Mouse (Mus musculus) forebrain, embryonic 11.5 days (tissue): ENCODE measurements at regions not wholly inside any gene's neighbourhood (a gene's known extent, or its start where the extent isn't known, plus 50 kb on each side); places are given as distances from the start of the nearest gene placed in this dataset.

Experiments
- ATAC-seq: fragments of 200-750 bp; cut with Nextera tagmentation; replicated peaks from 2 replicates; pipeline ENCODE4 v1.8.0; 2017; ENCODE audit warnings: moderate TSS enrichment; ENCODE audit not compliant: low FRiP score
- DNase-seq: peaks from one replicate; pipeline ENCODE4 v3.0.0-alpha.2; 2017; ENCODE audit warnings: low spot score
- H3K27ac ChIP-seq: fragments of 300-500 bp; sonication (generic); 2 replicates; pipeline ENCODE4 v1.5.1; 2014; ENCODE audit warnings: low read depth, low read length
- H3K27me3 ChIP-seq: fragments of 300-500 bp; sonication (generic); 2 replicates; pipeline ENCODE4 v1.6.1; 2014; ENCODE audit warnings: mild to moderate bottlenecking, low read length, mixed read lengths; ENCODE audit not compliant: control insufficient read depth, insufficient read depth
- H3K36me3 ChIP-seq: fragments of 300-500 bp; sonication (generic); 2 replicates; pipeline ENCODE4 v1.6.1; 2014; ENCODE audit warnings: mild to moderate bottlenecking, low read length, moderate library complexity, mixed read lengths; ENCODE audit not compliant: control insufficient read depth, insufficient read depth
- H3K4me1 ChIP-seq: fragments of 300-500 bp; sonication (generic); replicated peaks from 2 replicates; pipeline ENCODE4 v1.6.1; 2014; ENCODE audit warnings: low read length, mixed read lengths; ENCODE audit not compliant: control insufficient read depth, insufficient read depth
- H3K4me2 ChIP-seq: fragments of 300-500 bp; sonication (generic); 2 replicates; pipeline ENCODE4 v1.6.1; 2014; ENCODE audit warnings: low read depth, mild to moderate bottlenecking, low read length, moderate library complexity, mixed read lengths; ENCODE audit not compliant: severe bottlenecking
- H3K4me3 ChIP-seq: fragments of 300-500 bp; sonication (generic); 2 replicates; pipeline ENCODE4 v1.5.1; 2014; ENCODE audit warnings: low read depth, low read length
- H3K9ac ChIP-seq: fragments of 300-500 bp; sonication (generic); 2 replicates; pipeline ENCODE4 v1.6.1; 2014; ENCODE audit warnings: low read length
- H3K9me3 ChIP-seq: fragments of 300-500 bp; sonication (generic); 2 replicates; pipeline ENCODE4 v1.6.1; 2016; ENCODE audit warnings: low read length, mixed read lengths; ENCODE audit not compliant: control insufficient read depth
- WGBS: fragments of 180-500 bp; shearing (Covaris S2); extraction: QIAGEN DNeasy Blood & Tissue Kit; methylation state at CpG from one replicate; pipeline ENCODE4 v1.1.7; 2014; 5-methylcytosine and 5-hydroxymethylcytosine counted together

GRCm38 (mm10) chrX:142456022-142456421 is 65.7 kb upstream of the Acsl4 start:
- Histone ChIP-seq H3K4me3 (no peak overlapping the region), H3K27ac (no peak overlapping the region), H3K27me3 (no peaks in the 10 kb centered on the region), H3K4me1 (no peaks in the 10 kb centered on the region), H3K4me2 (no peak overlapping the region), H3K9me3 (no peaks in the 10 kb centered on the region), H3K9ac (no peak overlapping the region), H3K36me3 (no peaks in the 10 kb centered on the region)
- 68% methylated on average over 1 of the region's 1 CpGs for WGBS
- DNase-seq (no peak), ATAC-seq (no peak)

- 51% methylated on average over 2 of the region's 2 CpGs for WGBS
- Histone ChIP-seq H3K36me3 (no peaks in the 10 kb centered on the region), H3K27ac (no peak overlapping the region), H3K9ac (no peak overlapping the region), H3K4me3 (no peak overlapping the region), H3K27me3 (peaks cover 4% of the 10 kb centered on the region; the same call in 1 of the 2 replicates), H3K9me3 (no peaks in the 10 kb centered on the region), H3K4me2 (no peak overlapping the region), H3K4me1 (no peaks in the 10 kb centered on the region)
- ATAC-seq = no peak
- no peak for DNase-seq
These were observed 73.8 kb upstream of the Acsl4 start for GRCm38 (mm10) chrX:142464174-142464573.

DNA sequence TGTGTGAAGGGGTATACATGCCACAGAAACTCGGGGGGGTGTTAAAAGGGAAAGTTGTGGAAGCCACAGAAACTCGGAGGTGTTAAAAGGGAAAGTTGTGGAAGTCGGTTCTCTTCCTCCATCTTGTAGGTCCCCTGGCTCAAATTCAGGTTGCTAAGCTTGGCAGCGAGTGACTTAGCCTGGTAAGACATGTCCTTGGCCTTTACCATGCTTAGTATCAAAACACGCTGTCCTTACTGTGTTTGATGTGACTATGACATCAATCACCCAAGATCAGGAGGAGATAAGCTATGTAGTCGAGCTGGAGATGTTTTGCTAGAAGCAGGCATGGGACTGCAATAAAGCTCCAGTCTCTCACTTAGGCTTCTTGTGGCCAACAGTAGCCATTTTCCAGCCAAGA is 74.4 kb upstream of the Acsl4 start:
- 81% methylated on average over 6 of the region's 6 CpGs for WGBS
- Histone ChIP-seq H3K36me3 (no peaks in the 10 kb centered on the region), H3K9ac (no peak overlapping the region), H3K27me3 (peaks cover 4% of the 10 kb centered on the region; the same call in 1 of the 2 replicates), H3K27ac (no peak overlapping the region), H3K4me2 (no peak overlapping the region), H3K4me3 (no peak overlapping the region), H3K4me1 (no peaks in the 10 kb centered on the region), H3K9me3 (no peaks in the 10 kb centered on the region)
- no peak for DNase-seq
- no peak for ATAC-seq

GRCm38 (mm10) chrX:142467850-142468256 is 77.5 kb upstream of the Acsl4 start:
- peak; percentile 51 for DNase-seq
- H3K4me3 ChIP-seq = no peak overlapping the region
- ATAC-seq = peak; percentile 71; the same call in 1 of the 2 replicates
- no peaks in the 10 kb centered on the region for H3K36me3 ChIP-seq
- no peak overlapping the region for H3K9ac ChIP-seq
- H3K9me3 ChIP-seq = no peaks in the 10 kb centered on the region
- peaks cover 4% of the 10 kb centered on the region; the same call in 1 of the 2 replicates for H3K27me3 ChIP-seq
- no peak overlapping the region for H3K4me2 ChIP-seq
- H3K27ac ChIP-seq = no peak overlapping the region
- WGBS = 22% methylated on average over 5 of the region's 5 CpGs
- H3K4me1 ChIP-seq = no peaks in the 10 kb centered on the region

GRCm38 (mm10) chrX:142468388-142468787 is 78.1 kb upstream of the Acsl4 start:
- Histone ChIP-seq H3K4me3 (no peak overlapping the region), H3K9ac (no peak overlapping the region), H3K36me3 (no peaks in the 10 kb centered on the region), H3K9me3 (no peaks in the 10 kb centered on the region), H3K27ac (no peak overlapping the region), H3K4me1 (no peaks in the 10 kb centered on the region), H3K4me2 (no peak overlapping the region), H3K27me3 (peaks cover 4% of the 10 kb centered on the region; the same call in 1 of the 2 replicates)
- ATAC-seq (no peak; the same call in 1 of the 2 replicates), DNase-seq (no peak)
- 32% methylated on average over 4 of the region's 4 CpGs for WGBS

GRCm38 (mm10) chrX:142469048-142469634 is 78.8 kb upstream of the Acsl4 start:
- H3K4me3 ChIP-seq = no peak overlapping the region
- no peak overlapping the region for H3K27ac ChIP-seq
- H3K9me3 ChIP-seq = no peaks in the 10 kb centered on the region
- no peaks in the 10 kb centered on the region for H3K36me3 ChIP-seq
- no peaks in the 10 kb centered on the region for H3K4me1 ChIP-seq
- H3K27me3 ChIP-seq = peaks cover 4% of the 10 kb centered on the region; the same call in 1 of the 2 replicates
- H3K9ac ChIP-seq = no peak overlapping the region
- WGBS = 18% methylated on average over 7 of the region's 7 CpGs
- H3K4me2 ChIP-seq = no peak overlapping the region
- no peak for DNase-seq
- ATAC-seq = no peak; the same call in 1 of the 2 replicates

- Histone ChIP-seq H3K4me1 (no peaks in the 10 kb centered on the region), H3K9ac (no peak overlapping the region), H3K4me2 (no peak overlapping the region), H3K36me3 (no peaks in the 10 kb centered on the region), H3K27me3 (peaks cover 4% of the 10 kb centered on the region; the same call in 1 of the 2 replicates), H3K4me3 (no peak overlapping the region), H3K27ac (no peak overlapping the region), H3K9me3 (no peaks in the 10 kb centered on the region)
- DNase-seq = no peak
- 88% methylated on average over 1 of the region's 1 CpGs for WGBS
- no peak for ATAC-seq
These were observed 79.7 kb upstream of the Acsl4 start for GRCm38 (mm10) chrX:142470083-142470482.

GRCm38 (mm10) chrX:142481203-142481815 is 91.0 kb upstream of the Acsl4 start:
- WGBS = 90% methylated on average over 5 of the region's 5 CpGs
- Histone ChIP-seq H3K4me2 (no peak overlapping the region), H3K27me3 (peaks cover 2% of the 10 kb centered on the region; the same call in 1 of the 2 replicates), H3K27ac (no peak overlapping the region), H3K9ac (no peak overlapping the region), H3K9me3 (no peaks in the 10 kb centered on the region), H3K4me1 (no peaks in the 10 kb centered on the region), H3K36me3 (no peaks in the 10 kb centered on the region), H3K4me3 (no peak overlapping the region)
- DNase-seq (no peak), ATAC-seq (no peak)

GRCm38 (mm10) chrX:142488078-142488477 is 97.7 kb upstream of the Acsl4 start:
- ATAC-seq (no peak), DNase-seq (no peak)
- Histone ChIP-seq H3K4me3 (no peak overlapping the region), H3K27ac (no peak overlapping the region), H3K36me3 (no peaks in the 10 kb centered on the region), H3K9ac (no peak overlapping the region), H3K9me3 (no peaks in the 10 kb centered on the region), H3K27me3 (peaks cover 4% of the 10 kb centered on the region; the same call in 1 of the 2 replicates), H3K4me1 (no peaks in the 10 kb centered on the region), H3K4me2 (no peak overlapping the region)
- 90% methylated on average over 4 of the region's 4 CpGs for WGBS
